Mouse (Mus musculus) spleen, adult 2 months (tissue): ENCODE results near the gene Stab1. TPM values are rescaled to one million over a fixed set of nuclear protein-coding genes. Genes with fewer than 3 reads are reported as not detected.

Experiments
- DNase-seq, 2 experiments: peaks; one replicate each; pipeline versions ENCODE4 v3.0.0 to v3.0.0-alpha.2; 2012 to 2021; ENCODE audit warnings: low spot score in 2 of 2, low read depth in 1 of 2
- H3K27ac ChIP-seq: fragments of 200-500 bp; 2 replicates; pipeline ENCODE4 v1.5.1; 2012; ENCODE audit warnings: low read length, inconsistent platforms; ENCODE audit not compliant: insufficient read depth
- H3K27me3 ChIP-seq: fragments of 200-500 bp; 2 replicates; pipeline ENCODE4 v1.6.1; 2012; ENCODE audit warnings: mild to moderate bottlenecking, moderate library complexity, low read length, inconsistent platforms; ENCODE audit not compliant: control insufficient read depth, insufficient read depth
- H3K36me3 ChIP-seq: fragments of 200-500 bp; 2 replicates; pipeline ENCODE4 v1.6.1; 2012; ENCODE audit warnings: mild to moderate bottlenecking, low read length, inconsistent platforms; ENCODE audit not compliant: control insufficient read depth, insufficient read depth
- H3K4me1 ChIP-seq: fragments of 200-500 bp; 2 replicates; pipeline ENCODE4 v1.6.1; 2011; ENCODE audit warnings: inconsistent platforms; ENCODE audit not compliant: control insufficient read depth, insufficient read depth, insufficient read length
- H3K4me3 ChIP-seq: fragments of 200-500 bp; 2 replicates; pipeline ENCODE4 v1.5.1; 2011; ENCODE audit warnings: mild to moderate bottlenecking, inconsistent platforms; ENCODE audit not compliant: insufficient read depth, insufficient read length; ENCODE audit errors: extremely low read depth
- CTCF ChIP-seq: fragments of 200-500 bp; IDR thresholded peaks from 2 replicates; pipeline ENCODE4 v1.5.1; 2011; ENCODE audit warnings: mild to moderate bottlenecking, inconsistent platforms; ENCODE audit not compliant: insufficient read depth, insufficient read length, insufficient replicate concordance; ENCODE audit errors: extremely low read depth
- POLR2A ChIP-seq: fragments of 200-500 bp; IDR thresholded peaks from 2 replicates; pipeline ENCODE4 v1.6.1; 2011; ENCODE audit warnings: low read depth, low read length, inconsistent platforms
- WGBS: fragments of 180-500 bp; shearing (Covaris S2); methylation state at CpG from one replicate; pipeline ENCODE4 v1.1.7; 2018; 5-methylcytosine and 5-hydroxymethylcytosine counted together
- polyA plus RNA-seq: library from polyadenylated mRNA; depleted of rRNA; stranded (reverse); fragments of >200 nt; gene quantifications from 2 replicates; pipeline ENCODE4 v1.2.3, GENCODE M21; 2012; rRNA removed

The Stab1 gene
- polyA plus RNA-seq, 1 experiment = 44.3 TPM

DNA sequence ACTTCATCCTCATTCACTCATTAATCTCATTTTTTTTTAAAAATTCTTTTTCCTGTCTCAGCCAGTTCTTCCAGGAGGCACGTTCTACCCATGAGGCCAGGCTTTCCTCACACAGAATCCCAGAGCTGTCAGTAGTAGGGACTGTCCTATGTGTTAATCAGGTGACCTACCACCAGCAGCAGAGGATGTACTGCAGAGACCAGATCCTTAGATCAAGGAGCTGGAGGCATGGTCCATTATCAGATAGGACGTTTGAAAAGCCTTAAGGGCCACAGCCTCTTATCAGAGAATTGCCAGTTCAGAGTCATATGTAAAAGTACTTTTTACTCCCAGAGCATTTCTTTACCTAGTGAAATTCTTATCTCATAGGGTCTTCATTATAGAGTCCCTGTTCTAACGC is 54.4 kb downstream of the Stab1 start:
- H3K36me3 ChIP-seq = peaks cover 31% of the 10 kb centered on the region

DNA sequence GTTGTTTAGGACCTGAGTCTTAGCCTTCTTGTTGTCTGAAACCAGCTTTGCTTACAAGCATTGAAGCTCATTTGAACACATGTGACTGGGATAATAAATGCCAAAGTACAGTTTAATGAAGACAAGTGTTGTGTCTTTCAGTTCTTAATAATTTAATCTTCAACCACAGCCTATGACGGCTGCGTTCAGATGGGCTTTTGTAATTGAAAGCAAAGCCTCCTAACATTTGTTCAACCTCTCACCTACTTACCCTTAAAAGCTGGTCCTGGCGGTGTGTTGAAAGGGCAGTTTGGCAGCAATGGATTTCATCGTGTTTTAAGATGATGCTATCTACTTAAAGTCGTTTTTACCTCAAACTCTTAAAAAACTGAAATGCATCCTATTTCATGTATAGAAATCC is 56.3 kb downstream of the Stab1 start:
- no peak overlapping the region for H3K4me3 ChIP-seq
- H3K27me3 ChIP-seq = no peaks in the 10 kb centered on the region
- H3K27ac ChIP-seq = no peak overlapping the region
- TF ChIP-seq POLR2A (no peak), CTCF (no peak)
- DNase-seq = no peak
- WGBS = 88% methylated on average over 5 of the region's 5 CpGs
- H3K4me1 ChIP-seq = no peaks in the 10 kb centered on the region
- H3K36me3 ChIP-seq = peaks cover 30% of the 10 kb centered on the region

More for the DNA sequence above, 54.4 kb downstream of the Stab1 start:
- H3K4me1 ChIP-seq = no peaks in the 10 kb centered on the region
- H3K4me3 ChIP-seq = no peak overlapping the region
- DNase-seq = no peak
- H3K27ac ChIP-seq = no peak overlapping the region
- no peaks in the 10 kb centered on the region for H3K27me3 ChIP-seq
- TF ChIP-seq CTCF (no peak), POLR2A (no peak)
- WGBS = 82% methylated on average over 3 of the region's 3 CpGs

DNA sequence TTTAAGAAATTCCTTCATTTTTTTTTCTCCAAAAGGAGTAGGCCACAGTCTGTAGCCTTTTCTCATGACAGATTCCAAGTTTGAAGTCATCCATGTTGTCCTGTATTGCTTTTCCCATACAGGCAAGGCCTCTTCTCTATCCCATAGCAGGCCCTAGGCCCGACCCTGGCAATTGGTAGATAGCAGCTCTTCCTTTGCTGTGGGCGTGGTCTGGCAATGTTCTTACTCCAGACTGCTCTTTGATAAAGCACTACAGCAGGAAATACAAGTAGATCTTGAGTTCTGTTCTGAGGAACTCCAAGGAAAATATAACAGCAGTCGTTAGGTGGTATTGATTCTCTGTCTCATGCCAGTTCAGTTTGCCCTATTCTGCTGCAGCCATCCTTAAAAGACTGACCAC is 57.8 kb downstream of the Stab1 start:
- no peaks in the 10 kb centered on the region for H3K4me1 ChIP-seq
- H3K27me3 ChIP-seq = no peaks in the 10 kb centered on the region
- 82% methylated on average over 3 of the region's 3 CpGs for WGBS
- no peak for DNase-seq
- peaks cover 33% of the 10 kb centered on the region for H3K36me3 ChIP-seq
- no peak overlapping the region for H3K4me3 ChIP-seq
- TF ChIP-seq POLR2A (no peak), CTCF (no peak)
- H3K27ac ChIP-seq = no peak overlapping the region

DNA sequence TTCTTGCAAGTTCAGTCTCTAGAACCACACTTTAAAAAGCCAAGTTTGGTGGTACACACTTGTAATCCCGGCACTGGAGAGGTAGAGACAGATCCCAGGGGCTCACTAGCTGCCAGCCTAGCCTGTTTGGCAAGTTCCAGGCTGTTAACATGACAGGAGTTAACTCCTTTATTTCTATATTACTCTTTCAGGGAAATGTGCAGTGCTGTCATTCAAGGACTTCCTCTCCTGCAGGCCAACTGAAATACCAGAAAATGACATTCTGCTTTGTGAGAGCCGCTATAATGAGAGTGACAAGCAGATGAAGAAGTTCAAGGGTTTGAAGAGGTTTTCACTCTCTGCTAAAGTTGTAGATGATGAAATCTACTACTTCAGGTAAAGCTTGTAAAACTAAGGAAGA is 63.3 kb downstream of the Stab1 start:
- no peak overlapping the region for H3K27ac ChIP-seq
- no peak overlapping the region for H3K4me3 ChIP-seq
- 88% methylated on average over 2 of the region's 2 CpGs for WGBS
- no peak for TF ChIP-seq POLR2A
- no peak for TF ChIP-seq CTCF
- H3K4me1 ChIP-seq = no peaks in the 10 kb centered on the region
- DNase-seq = no peak
- no peaks in the 10 kb centered on the region for H3K27me3 ChIP-seq
- peaks cover 29% of the 10 kb centered on the region for H3K36me3 ChIP-seq

DNA sequence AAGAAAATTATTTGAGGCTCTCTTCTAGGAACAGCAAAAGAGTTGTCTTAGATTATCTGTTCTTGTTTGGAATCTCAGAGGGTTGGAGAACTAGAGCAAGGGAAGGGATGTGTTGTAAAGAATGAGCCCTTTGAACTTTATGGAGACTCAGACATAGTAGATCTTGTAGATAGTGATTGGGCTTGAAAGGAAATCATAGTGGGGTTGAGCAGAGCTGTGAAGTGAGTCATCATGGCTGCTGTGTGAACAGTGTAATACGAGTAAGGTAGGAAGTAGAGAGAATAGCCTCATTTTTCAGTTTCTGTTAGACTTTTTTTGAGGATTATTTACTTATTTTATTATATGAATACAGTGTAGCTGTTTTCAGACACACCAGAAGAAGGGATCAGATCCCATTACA is 78.5 kb downstream of the Stab1 start:
- 82% methylated on average over 1 of the region's 1 CpGs for whole genome bisulfite sequencing
- Histone ChIP-seq H3K27ac (no peak overlapping the region), H3K4me1 (no peaks in the 10 kb centered on the region), H3K4me3 (no peak overlapping the region), H3K27me3 (no peaks in the 10 kb centered on the region), H3K36me3 (peaks cover 19% of the 10 kb centered on the region)
- DNase-seq = no peak
- no peak for TF ChIP-seq POLR2A
- TF ChIP-seq CTCF = no peak

Other genes starting within 250 kb of the Stab1 start
- gene Itih3, start 244.9 kb downstream of the Stab1 start, polyA plus RNA-seq = 1.4 TPM in 2 replicates
- gene Itih1, start 225.4 kb downstream of the Stab1 start, polyA plus RNA-seq = 0.02 TPM in 1 of 2 replicates, not detected in the other
- 1.7 and 2.0 TPM in 2 replicates for gene Nek4, start 217.3 kb downstream of the Stab1 start, polyA plus RNA-seq
- gene Glt8d1, start 167.2 kb downstream of the Stab1 start, polyA plus RNA-seq = 5.4 and 7.4 TPM in 2 replicates
- gene Spcs1, start 167.0 kb downstream of the Stab1 start, polyA plus RNA-seq = 49.4 and 50.8 TPM in 2 replicates
- gene Pbrm1, start 149.5 kb downstream of the Stab1 start, polyA plus RNA-seq = 9.2 and 14.4 TPM in 2 replicates
- gene Gnl3, start 149.5 kb downstream of the Stab1 start, polyA plus RNA-seq = 13.0 and 16.3 TPM in 2 replicates
- gene Smim4, start 39.7 kb downstream of the Stab1 start, polyA plus RNA-seq = 33.3 and 44.2 TPM in 2 replicates
- gene Nt5dc2, start 37.6 kb downstream of the Stab1 start, polyA plus RNA-seq = 30.3 and 46.4 TPM in 2 replicates
- gene Tnnc1, start 39.7 kb upstream of the Stab1 start, polyA plus RNA-seq = 0.18 and 0.62 TPM in 2 replicates
- 257 and 263 TPM in 2 replicates for gene Nisch, start 48.3 kb upstream of the Stab1 start, polyA plus RNA-seq
- gene Sema3g, start 49.2 kb upstream of the Stab1 start, polyA plus RNA-seq = 4.0 and 4.3 TPM in 2 replicates
- 4.9 and 6.3 TPM in 2 replicates for gene Phf7, start 82.7 kb upstream of the Stab1 start, polyA plus RNA-seq
- gene Bap1, start 82.8 kb upstream of the Stab1 start, polyA plus RNA-seq = 31.8 and 40.6 TPM in 2 replicates
- 0.29 and 0.30 TPM in 2 replicates for gene Dnah1, start 155.3 kb upstream of the Stab1 start, polyA plus RNA-seq
- 7.8 and 9.0 TPM in 2 replicates for gene Capn7, start 168.0 kb upstream of the Stab1 start, polyA plus RNA-seq